Mouse (Mus musculus): Measurements from ENCODE around the gene Als2cl. TPM values are rescaled to one million over a fixed set of nuclear protein-coding genes. Genes with fewer than 3 reads are reported as not detected.

The Als2cl gene
- polyA plus RNA-seq, 1 experiment from 2014 or later, result 1.7 TPM

- H3K27ac ChIP-seq, result no peak overlapping the region
- H3K4me3 ChIP-seq (replicated peaks), result no peak overlapping the region
- no peaks in the 10 kb centered on the region for H3K36me3 ChIP-seq (replicated peaks)
- H3K9me3 ChIP-seq, result no peaks in the 10 kb centered on the region
- 63% methylated on average over 9 of the region's 9 CpGs for WGBS
- no peak overlapping the region for H3K4me2 ChIP-seq
- H3K4me1 ChIP-seq, result peaks cover 7% of the 10 kb centered on the region; the same call in 1 of the 2 replicates
- ATAC-seq (ENCODE audit: low FRiP score), result no peak
- no peak overlapping the region for H3K9ac ChIP-seq
- H3K27me3 ChIP-seq, result peaks cover 10% of the 10 kb centered on the region; the same call in 1 of the 2 replicates
Observed at GRCm38 (mm10) chr9:110887388-110888303, 8.0 kb downstream of the Als2cl start.

- H3K4me2 ChIP-seq, result no peak overlapping the region
- no peaks in the 10 kb centered on the region for H3K36me3 ChIP-seq (replicated peaks)
- no peak for ATAC-seq (ENCODE audit: low FRiP score)
- WGBS, result 88% methylated on average over 14 of the region's 14 CpGs
- no peak overlapping the region for H3K4me3 ChIP-seq (replicated peaks)
- H3K9me3 ChIP-seq, result no peaks in the 10 kb centered on the region
- peaks cover 7% of the 10 kb centered on the region; the same call in 1 of the 2 replicates for H3K4me1 ChIP-seq
- H3K27me3 ChIP-seq, result peaks cover 10% of the 10 kb centered on the region; the same call in 1 of the 2 replicates
- H3K27ac ChIP-seq, result no peak overlapping the region
- no peak overlapping the region for H3K9ac ChIP-seq
Observed at GRCm38 (mm10) chr9:110888935-110889334, 9.3 kb downstream of the Als2cl start.

GRCm38 (mm10) chr9:110890026-110890783 is 10.5 kb downstream of the Als2cl start:
- Histone ChIP-seq H3K27me3 (peaks cover 10% of the 10 kb centered on the region; the same call in 1 of the 2 replicates), H3K4me1 (peaks cover 7% of the 10 kb centered on the region; the same call in 1 of the 2 replicates), H3K9ac (no peak overlapping the region), H3K4me3 (replicated peaks) (no peak overlapping the region), H3K4me2 (no peak overlapping the region; the same call in 1 of the 2 replicates), H3K27ac (no peak overlapping the region), H3K9me3 (no peaks in the 10 kb centered on the region), H3K36me3 (replicated peaks) (no peaks in the 10 kb centered on the region)
- WGBS, result 9% methylated on average over 20 of the region's 21 CpGs
- ATAC-seq (ENCODE audit: low FRiP score), result no peak

- H3K4me1 ChIP-seq, result peaks cover 14% of the 10 kb centered on the region
- H3K27me3 ChIP-seq, result peaks cover 7% of the 10 kb centered on the region; the same call in 1 of the 2 replicates
- 87% methylated on average over 12 of the region's 12 CpGs for WGBS
- ATAC-seq (ENCODE audit: low FRiP score), result no peak
- no peak overlapping the region for H3K27ac ChIP-seq
- no peak overlapping the region for H3K9ac ChIP-seq
- H3K4me2 ChIP-seq, result no peak overlapping the region
- no peaks in the 10 kb centered on the region for H3K9me3 ChIP-seq
- H3K4me3 ChIP-seq (replicated peaks), result no peak overlapping the region
- no peaks in the 10 kb centered on the region for H3K36me3 ChIP-seq (replicated peaks)
Observed at GRCm38 (mm10) chr9:110891077-110891828, 11.6 kb downstream of the Als2cl start.

- H3K4me2 ChIP-seq, result no peak overlapping the region
- no peak overlapping the region for H3K9ac ChIP-seq
- peaks cover 20% of the 10 kb centered on the region for H3K4me1 ChIP-seq
- ATAC-seq (ENCODE audit: low FRiP score), result no peak
- no peaks in the 10 kb centered on the region for H3K9me3 ChIP-seq
- H3K36me3 ChIP-seq (replicated peaks), result no peaks in the 10 kb centered on the region
- peaks cover 7% of the 10 kb centered on the region; the same call in 1 of the 2 replicates for H3K27me3 ChIP-seq
- H3K4me3 ChIP-seq (replicated peaks), result no peak overlapping the region
- no peak overlapping the region for H3K27ac ChIP-seq
- WGBS, result 77% methylated on average over 3 of the region's 3 CpGs
Observed at GRCm38 (mm10) chr9:110892552-110892951, 12.9 kb downstream of the Als2cl start.

- Histone ChIP-seq H3K9me3 (no peaks in the 10 kb centered on the region), H3K27ac (no peak overlapping the region), H3K4me1 (peaks cover 20% of the 10 kb centered on the region), H3K36me3 (replicated peaks) (no peaks in the 10 kb centered on the region), H3K4me2 (no peak overlapping the region), H3K4me3 (replicated peaks) (no peak overlapping the region), H3K9ac (no peak overlapping the region), H3K27me3 (peaks cover 7% of the 10 kb centered on the region)
- WGBS, result 79% methylated on average over 10 of the region's 10 CpGs
- no peak for ATAC-seq (ENCODE audit: low FRiP score)
Observed at GRCm38 (mm10) chr9:110893429-110893828, 13.8 kb downstream of the Als2cl start.

- no peaks in the 10 kb centered on the region for H3K9me3 ChIP-seq
- WGBS, result 54% methylated on average over 5 of the region's 5 CpGs
- no peak overlapping the region for H3K4me3 ChIP-seq (replicated peaks)
- no peak overlapping the region for H3K9ac ChIP-seq
- no peak overlapping the region for H3K27ac ChIP-seq
- H3K4me1 ChIP-seq, result peaks cover 13% of the 10 kb centered on the region
- no peak for ATAC-seq (ENCODE audit: low FRiP score)
- peaks cover 3% of the 10 kb centered on the region for H3K27me3 ChIP-seq
- no peaks in the 10 kb centered on the region for H3K36me3 ChIP-seq (replicated peaks)
- H3K4me2 ChIP-seq, result no peak overlapping the region
Observed at GRCm38 (mm10) chr9:110895507-110895906, 15.8 kb downstream of the Als2cl start.

- Histone ChIP-seq H3K27ac (no peak overlapping the region), H3K36me3 (replicated peaks) (no peaks in the 10 kb centered on the region), H3K27me3 (no peaks in the 10 kb centered on the region; the same call in 1 of the 2 replicates), H3K4me1 (peaks cover 13% of the 10 kb centered on the region), H3K9ac (no peak overlapping the region), H3K4me2 (peak overlapping the region; percentile 22), H3K4me3 (replicated peaks) (no peak overlapping the region), H3K9me3 (no peaks in the 10 kb centered on the region)
- WGBS, result 13% methylated on average over 7 of the region's 7 CpGs
- ATAC-seq (ENCODE audit: low FRiP score), result peak; percentile 58; the same call in 1 of the 2 replicates
Observed at GRCm38 (mm10) chr9:110895994-110896393, 16.3 kb downstream of the Als2cl start.

GRCm38 (mm10) chr9:110896595-110896994 is 16.9 kb downstream of the Als2cl start:
- peak overlapping the region; percentile 9; the same call in 1 of the 2 replicates for H3K4me3 ChIP-seq (replicated peaks)
- 0 out of 2 replicates have a peak overlapping the region, but pooled peaks have one; percentile 12 for H3K9ac ChIP-seq
- no peak overlapping the region for H3K27ac ChIP-seq
- peak overlapping the region; percentile 22 for H3K4me2 ChIP-seq
- H3K4me1 ChIP-seq, result peaks cover 13% of the 10 kb centered on the region
- WGBS, result 7% methylated on average over 6 of the region's 6 CpGs
- H3K9me3 ChIP-seq, result no peaks in the 10 kb centered on the region
- ATAC-seq (ENCODE audit: low FRiP score), result peak; percentile 64; the same call in 1 of the 2 replicates
- no peaks in the 10 kb centered on the region for H3K36me3 ChIP-seq (replicated peaks)
- H3K27me3 ChIP-seq, result no peaks in the 10 kb centered on the region; the same call in 1 of the 2 replicates

- peaks cover 13% of the 10 kb centered on the region for H3K4me1 ChIP-seq
- 65% methylated on average over 10 of the region's 10 CpGs for WGBS
- no peak overlapping the region for H3K9ac ChIP-seq
- H3K4me3 ChIP-seq (replicated peaks), result no peak overlapping the region
- H3K36me3 ChIP-seq (replicated peaks), result no peaks in the 10 kb centered on the region
- no peak overlapping the region for H3K4me2 ChIP-seq
- H3K9me3 ChIP-seq, result no peaks in the 10 kb centered on the region
- ATAC-seq (ENCODE audit: low FRiP score), result no peak
- no peaks in the 10 kb centered on the region; the same call in 1 of the 2 replicates for H3K27me3 ChIP-seq
- no peak overlapping the region for H3K27ac ChIP-seq
Observed at GRCm38 (mm10) chr9:110899451-110900008, 19.9 kb downstream of the Als2cl start.

- Histone ChIP-seq H3K4me2 (no peak overlapping the region), H3K4me3 (replicated peaks) (no peak overlapping the region), H3K36me3 (replicated peaks) (no peaks in the 10 kb centered on the region), H3K27me3 (no peaks in the 10 kb centered on the region; the same call in 1 of the 2 replicates), H3K27ac (no peak overlapping the region), H3K4me1 (peaks cover 6% of the 10 kb centered on the region), H3K9me3 (no peaks in the 10 kb centered on the region), H3K9ac (no peak overlapping the region)
- WGBS, result 90% methylated on average over 6 of the region's 6 CpGs
- no peak for ATAC-seq (ENCODE audit: low FRiP score)
Observed at GRCm38 (mm10) chr9:110901204-110901603, 21.5 kb downstream of the Als2cl start.

All from forebrain, embryonic 12.5 days (tissue).